ENCODE assay signal across 14 mouse cellular contexts in genomic region chr2:91098156-91098555, GRCm38 (mm10). TPM values are rescaled to one million over a fixed set of nuclear protein-coding genes. Genes with fewer than 3 reads are reported as not detected.
DNase-seq lines count a peak whose midpoint lies in the region; ATAC-seq lines count a peak whose summit lies in the region.
"Had no signal": no experiment of that assay in that cellular context is flagged by ENCODE, and none has a peak within 500 bp of the region (broad histone marks: within the 10 kb centered on the region; RNA-seq: fewer than 3 reads in every experiment).

No protein-coding gene starts in this region.

- H3K9ac ChIP-seq in embryonic facial prominence, embryonic 14.5 days (ENCODE audit: low read depth, low read length) = 0 out of 2 replicates have a peak overlapping the region, but pooled peaks have one; percentile 25
- H3K9ac ChIP-seq in intestine, embryonic 16.5 days (ENCODE audit: low read depth, low read length) = no peak overlapping the region
- H3K9ac ChIP-seq: embryonic facial prominence, embryonic 12.5 days; forebrain, postnatal 0 days had no signal

- H3K27me3 ChIP-seq in embryonic facial prominence, embryonic 14.5 days (replicated peaks; ENCODE audit: control insufficient read depth, insufficient read depth, low read length) = no peaks in the 10 kb centered on the region
- no peaks in the 10 kb centered on the region for H3K27me3 ChIP-seq in embryonic facial prominence, embryonic 10.5 days (replicated peaks; ENCODE audit: low read depth, poor library complexity, severe bottlenecking)
- no peaks in the 10 kb centered on the region for H3K27me3 ChIP-seq in intestine, embryonic 16.5 days (replicated peaks; ENCODE audit: control insufficient read depth, insufficient read depth, low read length)
- H3K27me3 ChIP-seq: embryonic facial prominence, embryonic 12.5 days had no signal

- DNase-seq in embryonic facial prominence, embryonic 14.5 days (ENCODE audit: low spot score) = no peak
- no peak for DNase-seq in embryonic facial prominence, embryonic 10.5 days (ENCODE audit: low spot score)
- peak; percentile 72 for DNase-seq in 416B (ENCODE audit: low read depth)
- peak; percentile 50 for DNase-seq in lung, postnatal 14 days
- DNase-seq in right cerebral cortex, postnatal 14 days = no peak
- DNase-seq in frontal cortex, postnatal 25 days (ENCODE audit: low spot score in 2 of 2) = no peak
- DNase-seq: cerebellum, postnatal 10 days; forebrain, postnatal 0 days; kidney, adult 18-20 months; thymus, postnatal 25 days had no signal

- H3K27ac ChIP-seq in embryonic facial prominence, embryonic 14.5 days (replicated peaks; ENCODE audit: low read depth, low read length) = no peak overlapping the region
- H3K27ac ChIP-seq in embryonic facial prominence, embryonic 10.5 days (replicated peaks) = no peak overlapping the region
- H3K27ac ChIP-seq in brown adipose tissue, adult 24 weeks (replicated peaks; ENCODE audit: low read depth, low read length) = peak overlapping the region; percentile 81; the same call in 1 of the 2 replicates
- no peak overlapping the region for H3K27ac ChIP-seq in intestine, embryonic 16.5 days (ENCODE audit: low read length)
- H3K27ac ChIP-seq: embryonic facial prominence, embryonic 12.5 days had no signal

- no peaks in the 10 kb centered on the region for H3K4me1 ChIP-seq in embryonic facial prominence, embryonic 14.5 days (ENCODE audit: control insufficient read depth, insufficient read depth, low read length)
- H3K4me1 ChIP-seq in embryonic facial prominence, embryonic 10.5 days = peaks cover 4% of the 10 kb centered on the region; the same call in 1 of the 2 replicates
- H3K4me1 ChIP-seq in brown adipose tissue, adult 24 weeks (ENCODE audit: control insufficient read depth, insufficient read depth, insufficient read length, low read length) = no peaks in the 10 kb centered on the region
- no peaks in the 10 kb centered on the region for H3K4me1 ChIP-seq in intestine, embryonic 16.5 days (ENCODE audit: control insufficient read depth, insufficient read depth, low read length)
- H3K4me1 ChIP-seq: embryonic facial prominence, embryonic 12.5 days had no signal

- H3K4me3 ChIP-seq in embryonic facial prominence, embryonic 14.5 days (ENCODE audit: low read depth, low read length) = no peak overlapping the region
- H3K4me3 ChIP-seq in embryonic facial prominence, embryonic 10.5 days = no peak overlapping the region
- peak overlapping the region; percentile 50 for H3K4me3 ChIP-seq in brown adipose tissue, adult 24 weeks (ENCODE audit: insufficient read depth, low read depth, low read length)
- no peak overlapping the region for H3K4me3 ChIP-seq in intestine, embryonic 16.5 days (ENCODE audit: low read length)
- H3K4me3 ChIP-seq: embryonic facial prominence, embryonic 12.5 days; myocyte had no signal

- no peak for ATAC-seq in embryonic facial prominence, embryonic 14.5 days (ENCODE audit: low read depth)
- no peak for ATAC-seq in intestine, embryonic 16.5 days
- ATAC-seq: forebrain, postnatal 0 days had no signal

- no peaks in the 10 kb centered on the region for H3K36me3 ChIP-seq in embryonic facial prominence, embryonic 14.5 days (ENCODE audit: control insufficient read depth, insufficient read depth, low read length)
- H3K36me3 ChIP-seq in embryonic facial prominence, embryonic 10.5 days (replicated peaks) = no peaks in the 10 kb centered on the region
- no peaks in the 10 kb centered on the region for H3K36me3 ChIP-seq in intestine, embryonic 16.5 days (ENCODE audit: control insufficient read depth, insufficient read depth, low read length)
- H3K36me3 ChIP-seq: embryonic facial prominence, embryonic 12.5 days had no signal

- no peak overlapping the region for H3K4me2 ChIP-seq in embryonic facial prominence, embryonic 14.5 days (ENCODE audit: low read depth, low read length)
- no peak overlapping the region for H3K4me2 ChIP-seq in intestine, embryonic 16.5 days (ENCODE audit: low read depth, low read length)
- H3K4me2 ChIP-seq: embryonic facial prominence, embryonic 12.5 days had no signal

- no peaks in the 10 kb centered on the region for H3K9me3 ChIP-seq in embryonic facial prominence, embryonic 14.5 days (ENCODE audit: control insufficient read depth, low read length)
- H3K9me3 ChIP-seq in embryonic facial prominence, embryonic 10.5 days = no peaks in the 10 kb centered on the region
- no peaks in the 10 kb centered on the region for H3K9me3 ChIP-seq in intestine, embryonic 16.5 days (ENCODE audit: control insufficient read depth, low read length)
- H3K9me3 ChIP-seq: embryonic facial prominence, embryonic 12.5 days had no signal

- 76% methylated on average over 2 of the region's 2 CpGs for WGBS in embryonic facial prominence, embryonic 14.5 days
- 83% methylated on average over 2 of the region's 2 CpGs for WGBS in embryonic facial prominence, embryonic 10.5 days
- 85% methylated on average over 2 of the region's 2 CpGs for WGBS in intestine, embryonic 16.5 days

RNA-seq across cellular contexts. Expression of gene Spi1, which starts 16.0 kb away (rescaled TPM):
- 10.2 and 10.6 TPM in 2 replicates for polyA plus RNA-seq in embryonic facial prominence, embryonic 14.5 days (2014; fragmentation: Nextera tagmentation; extraction: Ambion mirVana)
- 2.3 and 2.8 TPM in 2 replicates for polyA plus RNA-seq in embryonic facial prominence, embryonic 10.5 days (2016; fragmentation: Nextera tagmentation; extraction: Ambion mirVana)
- 7.6 and 9.3 TPM in 2 replicates for polyA plus RNA-seq in brown adipose tissue, adult 24 weeks (2012; ENCODE audit: insufficient read depth, insufficient read length, missing spikeins)
- 4.2 and 6.1 TPM in 2 replicates for polyA plus RNA-seq in intestine, embryonic 16.5 days (2015; fragmentation: Nextera tagmentation; extraction: Ambion mirVana)

RNA-seq across cellular contexts. Expression of gene Mybpc3, which starts 19.8 kb away (rescaled TPM):
- 0.30 and 0.79 TPM in 2 replicates for polyA plus RNA-seq in embryonic facial prominence, embryonic 14.5 days (2014; fragmentation: Nextera tagmentation; extraction: Ambion mirVana)
- polyA plus RNA-seq in embryonic facial prominence, embryonic 10.5 days (2016; fragmentation: Nextera tagmentation; extraction: Ambion mirVana) = 0.07 and 0.82 TPM in 2 replicates
- not detected in 2 replicates for polyA plus RNA-seq in brown adipose tissue, adult 24 weeks (2012; ENCODE audit: insufficient read depth, insufficient read length, missing spikeins)
- 0.06 TPM in 1 of 2 replicates, not detected in the other for polyA plus RNA-seq in intestine, embryonic 16.5 days (2015; fragmentation: Nextera tagmentation; extraction: Ambion mirVana)

RNA-seq across cellular contexts. Expression of gene Slc39a13, which starts 27.9 kb away (rescaled TPM):
- polyA plus RNA-seq in embryonic facial prominence, embryonic 14.5 days (2014; fragmentation: Nextera tagmentation; extraction: Ambion mirVana) = 62.1 and 64.8 TPM in 2 replicates
- polyA plus RNA-seq in embryonic facial prominence, embryonic 10.5 days (2016; fragmentation: Nextera tagmentation; extraction: Ambion mirVana) = 20.3 and 24.2 TPM in 2 replicates
- 22.4 and 24.6 TPM in 2 replicates for polyA plus RNA-seq in brown adipose tissue, adult 24 weeks (2012; ENCODE audit: insufficient read depth, insufficient read length, missing spikeins)
- 30.2 and 32.3 TPM in 2 replicates for polyA plus RNA-seq in intestine, embryonic 16.5 days (2015; fragmentation: Nextera tagmentation; extraction: Ambion mirVana)

RNA-seq across cellular contexts. Expression of gene Psmc3, which starts 44.3 kb away (rescaled TPM):
- polyA plus RNA-seq in embryonic facial prominence, embryonic 14.5 days (2014; fragmentation: Nextera tagmentation; extraction: Ambion mirVana) = 309 and 320 TPM in 2 replicates
- polyA plus RNA-seq in embryonic facial prominence, embryonic 10.5 days (2016; fragmentation: Nextera tagmentation; extraction: Ambion mirVana) = 371 and 378 TPM in 2 replicates
- 157 and 167 TPM in 2 replicates for polyA plus RNA-seq in brown adipose tissue, adult 24 weeks (2012; ENCODE audit: insufficient read depth, insufficient read length, missing spikeins)
- polyA plus RNA-seq in intestine, embryonic 16.5 days (2015; fragmentation: Nextera tagmentation; extraction: Ambion mirVana) = 238 and 252 TPM in 2 replicates

Comparison
In these comparisons a context has a peak if more than half of its experiments do, and no peak if none do; other contexts are left out.
1. DNase-seq: peak in 416B (single experiment) and lung, postnatal 14 days (single experiment); none in embryonic facial prominence, embryonic 14.5 days (single experiment), embryonic facial prominence, embryonic 10.5 days (single experiment), right cerebral cortex, postnatal 14 days (single experiment) and frontal cortex, postnatal 25 days (0 of 2).